Comparison of ENCODE assay signal across 8 mouse cellular contexts in genomic region chr17:12118561-12118925, GRCm38 (mm10). TPM values are rescaled to one million over a fixed set of nuclear protein-coding genes. Genes with fewer than 3 reads are reported as not detected.
DNase-seq lines count a peak whose midpoint lies in the region; ATAC-seq and TF ChIP-seq lines count a peak whose summit lies in the region.

Gene Agpat4 (plus strand): TSS chr17:12118704.

- CTCF ChIA-PET in Patski (lab: Charles Lee): interaction anchor here (1.4 to 2.1 kb wide), 3 partner anchors 79 to 253 kb away, joined by 3 to 7 read pairs (median 4); no protein-coding TSS in a partner anchor

- peak within 1 kb of the TSS; percentile 88 for H3K27ac ChIP-seq in heart, embryonic 15.5 days
- H3K27ac ChIP-seq in liver, embryonic 15.5 days (replicated peaks): peak within 1 kb of the TSS; percentile 92
- peak within 1 kb of the TSS; percentile 81 for H3K27ac ChIP-seq in neural tube, embryonic 12.5 days

- no peaks in the 10 kb centered on the region for H3K9me3 ChIP-seq in heart, embryonic 15.5 days (replicated peaks)
- 0 out of 2 replicates have a peak, but pooled peaks cover 3% of the 10 kb centered on the region for H3K9me3 ChIP-seq in liver, embryonic 15.5 days (replicated peaks)
- H3K9me3 ChIP-seq in neural tube, embryonic 12.5 days: no peaks in the 10 kb centered on the region

- H3K36me3 ChIP-seq in heart, embryonic 15.5 days: no peaks in the 10 kb centered on the region
- H3K36me3 ChIP-seq in liver, embryonic 15.5 days (replicated peaks): peaks cover 5% of the 10 kb centered on the region; the same call in 1 of the 2 replicates
- no peaks in the 10 kb centered on the region for H3K36me3 ChIP-seq in neural tube, embryonic 12.5 days

- POLR2A ChIA-PET in Patski (lab: Charles Lee): interaction anchor here (1.1 kb wide), 1 partner anchor 12 kb away, joined by 4 read pairs; no protein-coding TSS in a partner anchor

- H3K9ac ChIP-seq in heart, embryonic 15.5 days: peak within 1 kb of the TSS; percentile 57
- peak within 1 kb of the TSS; percentile 94 for H3K9ac ChIP-seq in liver, embryonic 15.5 days
- H3K9ac ChIP-seq in neural tube, embryonic 12.5 days: peak within 1 kb of the TSS; percentile 54

- in situ Hi-C loops in Patski (cut with MboI; ENCODE audit: low pct_unique_long_range_greater_than_20kb): loop anchor here (5.0 to 10.0 kb wide), 4 partner anchors 44 to 246 kb away; no protein-coding TSS in a partner anchor

- peak; percentile 68 for ATAC-seq in Patski
- ATAC-seq in common myeloid progenitor, adult 5-6 weeks (replicated peaks; ENCODE audit: low read depth, poor library complexity, severe bottlenecking): 0 out of 2 replicates have a peak, but pooled peaks have one; percentile 7
- peak; percentile 42 for ATAC-seq in heart, embryonic 15.5 days (replicated peaks; ENCODE audit: insufficient number of reproducible peaks, insufficient read depth, low FRiP score, low read depth)
- peak; percentile 57 for ATAC-seq in liver, embryonic 15.5 days (ENCODE audit: insufficient read depth)
- ATAC-seq in neural tube, embryonic 12.5 days (ENCODE audit: low FRiP score, low read depth): peak; percentile 69

- no peak for TF ChIP-seq CTCF in Patski (IDR thresholded peaks at IDR 0.05)

- H3K4me3 ChIP-seq in heart, embryonic 15.5 days: peak within 1 kb of the TSS; percentile 64
- H3K4me3 ChIP-seq in liver, embryonic 15.5 days (replicated peaks): peak within 1 kb of the TSS; percentile 85
- peak within 1 kb of the TSS; percentile 58 for H3K4me3 ChIP-seq in neural tube, embryonic 12.5 days

- peak within 1 kb of the TSS; percentile 97 for H3K4me2 ChIP-seq in heart, embryonic 15.5 days
- H3K4me2 ChIP-seq in liver, embryonic 15.5 days: peak within 1 kb of the TSS; percentile 98
- peak within 1 kb of the TSS; percentile 77 for H3K4me2 ChIP-seq in neural tube, embryonic 12.5 days (replicated peaks)

- WGBS in heart, embryonic 15.5 days: under 1% methylated on average over 13 of the region's 13 CpGs
- WGBS in liver, embryonic 15.5 days (ENCODE audit: insufficient replicate concordance): under 1% methylated on average over 13 of the region's 13 CpGs
- under 1% methylated on average over 13 of the region's 13 CpGs for WGBS in neural tube, embryonic 12.5 days

- no peaks in the 10 kb centered on the region for H3K27me3 ChIP-seq in Patski
- no peaks in the 10 kb centered on the region for H3K27me3 ChIP-seq in heart, embryonic 15.5 days
- no peaks in the 10 kb centered on the region for H3K27me3 ChIP-seq in liver, embryonic 15.5 days
- no peaks in the 10 kb centered on the region for H3K27me3 ChIP-seq in neural tube, embryonic 12.5 days (replicated peaks)

- DNase-seq in CD4-positive, CD25-positive, alpha-beta regulatory T cell, adult 2 months (ENCODE audit: low read depth, low spot score): peak; percentile 42
- DNase-seq in Patski (ENCODE audit: low read depth, low spot score): no peak
- DNase-seq in kidney, postnatal 36 days: peak; percentile 15 to 50
- peak; percentile 56 for DNase-seq in thymus, postnatal 14 days

- peaks cover 14% of the 10 kb centered on the region for H3K4me1 ChIP-seq in heart, embryonic 15.5 days (replicated peaks)
- H3K4me1 ChIP-seq in liver, embryonic 15.5 days (replicated peaks): peaks cover 52% of the 10 kb centered on the region
- peaks cover 20% of the 10 kb centered on the region for H3K4me1 ChIP-seq in neural tube, embryonic 12.5 days

RNA-seq across cellular contexts. Expression of gene Agpat4, which starts in this region (rescaled TPM):
- polyA plus RNA-seq in Patski (2021): 44.2 TPM
- total RNA-seq in common myeloid progenitor, adult 5-6 weeks (2017): 7.0 and 11.6 TPM in 2 replicates
- 13.6 and 19.0 TPM in 2 replicates for polyA plus RNA-seq in heart, embryonic 15.5 days (2015; fragmentation: Nextera tagmentation; extraction: Ambion mirVana)
- 25.7 and 25.8 TPM in 2 replicates for polyA plus RNA-seq in liver, embryonic 15.5 days (2015; fragmentation: Nextera tagmentation; extraction: Ambion mirVana)
- 41.5 and 44.9 TPM in 2 replicates for polyA plus RNA-seq in neural tube, embryonic 12.5 days (2016; fragmentation: Nextera tagmentation; extraction: Ambion mirVana)

Comparison
In these comparisons a context has a peak if more than half of its experiments do, and no peak if none do; other contexts are left out.
1. ATAC-seq: peak in every context shown above with its lines; median percentile 69 in neural tube, embryonic 12.5 days; 68 in Patski; 57 in liver, embryonic 15.5 days; 42 in heart, embryonic 15.5 days; 7 in common myeloid progenitor, adult 5-6 weeks.